Mouse (Mus musculus): ENCODE data around the gene Mbd3l1. TPM values are rescaled to one million over a fixed set of nuclear protein-coding genes. Genes with fewer than 3 reads are reported as not detected.

Gene Mbd3l1
- not detected for polyA plus RNA-seq (2017; shearing (Covaris generic))

DNA sequence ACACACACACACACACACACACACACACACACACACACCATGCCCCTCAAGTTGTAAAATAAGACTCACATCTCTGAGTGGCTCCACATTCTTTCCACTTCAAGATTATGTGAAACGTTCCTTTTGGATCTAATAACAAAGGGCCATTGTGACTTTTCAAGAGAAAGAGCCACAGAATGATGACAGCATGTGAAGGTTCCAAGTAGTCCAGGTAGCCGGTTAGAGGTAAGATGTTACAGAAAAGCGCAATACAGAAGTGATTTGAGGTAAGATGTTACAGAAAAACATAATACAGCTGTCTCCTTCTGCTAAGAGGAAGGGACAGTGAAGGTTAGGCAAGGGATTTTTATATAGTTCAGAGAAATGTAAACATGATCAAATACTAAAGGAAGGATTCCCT is at the start of gene Mbd3l1, which contains the start of gene Zfp558:
Gene Mbd3l1, plus strand, starts transcription at position 192 of the 400 bp plus-strand sequence.
Gene Zfp558, minus strand, starts transcription at position 101 of the 400 bp plus-strand sequence.

DNA sequence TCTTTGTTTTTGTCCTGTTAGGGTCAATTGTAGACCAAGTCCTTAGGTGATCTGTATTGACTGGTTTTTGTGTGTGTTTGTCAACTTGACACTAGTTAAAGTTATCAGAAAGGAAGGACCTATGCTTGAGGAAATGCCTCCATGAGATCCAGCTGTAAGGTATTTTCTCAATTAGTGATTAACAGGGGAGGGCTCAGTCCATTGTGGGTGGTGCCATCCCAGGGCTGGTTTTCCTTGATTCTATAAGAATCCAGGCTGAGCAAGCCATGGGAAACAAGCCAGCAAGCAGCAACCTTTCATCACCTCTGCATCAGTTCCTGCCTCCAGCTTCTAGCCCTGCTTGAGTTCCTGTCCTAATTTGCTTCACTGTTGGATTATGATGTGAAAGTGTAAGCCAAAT is 47.8 kb upstream of the Mbd3l1 start, which contains the start of gene Mbd3l2:
Gene Mbd3l2, plus strand, starts transcription at position 301 of the 400 bp plus-strand sequence.

Other genes starting within 250 kb of the Mbd3l1 start
- 142 TPM for gene Chordc1, start 186.2 kb upstream of the Mbd3l1 start, polyA plus RNA-seq (2017; shearing (Covaris generic))
- gene Naalad2, start 75.4 kb upstream of the Mbd3l1 start, polyA plus RNA-seq (2017; shearing (Covaris generic)): not detected
- 0.15 TPM for gene Ubtfl1, start 73.9 kb upstream of the Mbd3l1 start, polyA plus RNA-seq (2017; shearing (Covaris generic))
- gene Mbd3l2, start 47.7 kb upstream of the Mbd3l1 start, polyA plus RNA-seq (2017; shearing (Covaris generic)): not detected
- gene Zfp558, start 91 bp upstream of the Mbd3l1 start, polyA plus RNA-seq (2017; shearing (Covaris generic)): 1.2 TPM
- not detected for gene Muc16, start 196.2 kb downstream of the Mbd3l1 start, polyA plus RNA-seq (2017; shearing (Covaris generic))

Data from effector memory CD4-positive, alpha-beta T cell, adult 5 months (primary cell).